Mouse (Mus musculus) ES-E14 (cell line): ENCODE measurements around the gene Cyth1. TPM values are rescaled to one million over a fixed set of nuclear protein-coding genes. Genes with fewer than 3 reads are reported as not detected.

ENCODE experiments used
- DNase-seq: peaks from one replicate; pipeline ENCODE4 v3.0.0-alpha.2; 2013; ENCODE audit warnings: low read depth, low spot score
- H3K27ac ChIP-seq: 2 replicates; pipeline ENCODE4 v1.5.1; 2012; ENCODE audit warnings: low read depth, mild to moderate bottlenecking, low read length, moderate library complexity, mixed read lengths; ENCODE audit not compliant: poor library complexity, insufficient read depth, severe bottlenecking
- H3K36me3 ChIP-seq: 2 replicates; pipeline ENCODE4 v1.6.1; 2012; ENCODE audit warnings: mild to moderate bottlenecking, low read length, moderate library complexity, mixed read lengths; ENCODE audit not compliant: control insufficient read depth, poor library complexity, insufficient read depth, severe bottlenecking
- H3K4me1 ChIP-seq, 2 experiments: fragments of 150-350 bp in 1 of 2; sonication (generic) in 1 of 2; 2 replicates each; pipeline ENCODE4 v1.6.1; 2012; ENCODE audit warnings: low read length in 2 of 2, mild to moderate bottlenecking in 1 of 2, mixed read lengths in 1 of 2; ENCODE audit not compliant: control insufficient read depth in 2 of 2, insufficient read depth in 2 of 2, poor library complexity in 1 of 2
- H3K4me3 ChIP-seq, 2 experiments: fragments of 150-350 bp in 1 of 2; sonication (generic) in 1 of 2; 2 replicates each; pipeline ENCODE4 v1.5.1; 2012; ENCODE audit warnings: low read length in 2 of 2, low read depth in 1 of 2, mild to moderate bottlenecking in 1 of 2, mixed read lengths in 1 of 2; ENCODE audit not compliant: insufficient read depth in 1 of 2, poor library complexity in 1 of 2, severe bottlenecking in 1 of 2
- H3K9ac ChIP-seq: 2 replicates; pipeline ENCODE4 v1.6.1; 2012; ENCODE audit warnings: low read depth, mild to moderate bottlenecking, low read length, mixed read lengths; ENCODE audit not compliant: poor library complexity, insufficient read depth, severe bottlenecking
- H3K9me3 ChIP-seq: fragments of 150-350 bp; sonication (generic); 2 replicates; pipeline ENCODE4 v1.6.1; 2012; ENCODE audit warnings: low read depth, mild to moderate bottlenecking, low read length; ENCODE audit not compliant: control insufficient read depth, insufficient read depth
- CHD2 ChIP-seq: IDR thresholded peaks from 2 replicates; pipeline ENCODE4 v1.6.1; 2014; ENCODE audit warnings: mild to moderate bottlenecking, low read depth, low read length, inconsistent platforms
- HCFC1 ChIP-seq: IDR thresholded peaks from 2 replicates; pipeline ENCODE4 v1.6.1; 2012; ENCODE audit warnings: low read length, inconsistent platforms, borderline replicate concordance; ENCODE audit not compliant: insufficient read depth
- MAFK ChIP-seq: IDR thresholded peaks from 2 replicates; pipeline ENCODE4 v1.6.1; 2014; ENCODE audit warnings: mild to moderate bottlenecking, low read depth, low read length, inconsistent platforms; ENCODE audit not compliant: insufficient read depth
- ZC3H11A ChIP-seq: IDR thresholded peaks from 2 replicates; pipeline ENCODE4 v1.6.1; 2012; ENCODE audit warnings: low read depth, mild to moderate bottlenecking, inconsistent platforms, low read length, borderline replicate concordance
- ZNF384 ChIP-seq: IDR thresholded peaks from 2 replicates; pipeline ENCODE4 v1.6.1; 2012; ENCODE audit warnings: low read depth, low read length, inconsistent platforms
- in situ Hi-C, 2 experiments: fragments of 600-800 bp; cut with MboI; formaldehyde crosslinking; loops; one replicate each; pipeline ENCODE4 v1.15.1; 2025; ENCODE audit warnings: low sequenced_read_pairs in 2 of 2, inconsistent platforms in 1 of 2; ENCODE audit not compliant: unreplicated experiment in 2 of 2
- total RNA-seq: library from RNA; depleted of rRNA; stranded (reverse); fragments of 300-350 nt; gene quantifications from 2 replicates; pipeline ENCODE4 v1.2.3, GENCODE M21; 2012

The Cyth1 gene
- total RNA-seq, 1 experiment: 6.3 TPM

GRCm38 (mm10) chr11:118289999-118290889, 41.9 kb upstream of the Cyth1 start, which contains the start of gene Usp36:
Gene Usp36, minus strand, starts transcription at chr11:118290244.
- Histone ChIP-seq H3K27ac (peak within 1 kb of the TSS; percentile 72), H3K4me1 (no peaks in the 10 kb centered on the region), H3K9me3 (no peaks in the 10 kb centered on the region), H3K36me3 (peaks cover 23% of the 10 kb centered on the region), H3K4me3 (peak within 1 kb of the TSS; percentile 83 to 86), H3K9ac (peak within 1 kb of the TSS; percentile 92)
- TF ChIP-seq ZC3H11A: no peak
- TF ChIP-seq CHD2: peak; percentile 76; the same call in 1 of the 2 replicates
- in situ Hi-C loops: no loop called here
- DNase-seq: peak; percentile 99

- Histone ChIP-seq H3K9ac (peak overlapping the region; percentile 92), H3K36me3 (peaks cover 30% of the 10 kb centered on the region), H3K9me3 (no peaks in the 10 kb centered on the region), H3K27ac (peak overlapping the region; percentile 72), H3K4me1 (no peaks in the 10 kb centered on the region), H3K4me3 (peak overlapping the region; percentile 83 to 86)
- in situ Hi-C loops: no loop called here
- TF ChIP-seq MAFK (no peak), CHD2 (no peak), ZC3H11A (no peak), ZNF384 (no peak), HCFC1 (no peak)
- DNase-seq: no peak
Observed at GRCm38 (mm10) chr11:118289562-118289961, 41.2 kb upstream of the Cyth1 start.

GRCm38 (mm10) chr11:118289037-118289511, 40.7 kb upstream of the Cyth1 start:
- H3K4me1 ChIP-seq: no peaks in the 10 kb centered on the region
- DNase-seq: no peak
- in situ Hi-C loops: no loop called here

GRCm38 (mm10) chr11:118287573-118287972, 39.2 kb upstream of the Cyth1 start:
- Histone ChIP-seq H3K4me3 (no peak overlapping the region), H3K9ac (no peak overlapping the region), H3K9me3 (no peaks in the 10 kb centered on the region), H3K27ac (no peak overlapping the region), H3K4me1 (no peaks in the 10 kb centered on the region), H3K36me3 (peaks cover 45% of the 10 kb centered on the region)
- in situ Hi-C loops: no loop called here
- DNase-seq: no peak
- TF ChIP-seq MAFK (no peak), CHD2 (no peak), ZC3H11A (no peak), HCFC1 (no peak), ZNF384 (no peak)

More at GRCm38 (mm10) chr11:118289037-118289511, 40.7 kb upstream of the Cyth1 start:
- H3K36me3 ChIP-seq: peaks cover 33% of the 10 kb centered on the region
- H3K9me3 ChIP-seq: no peaks in the 10 kb centered on the region
- peak overlapping the region; percentile 72; the same call in 1 of the 2 replicates for H3K27ac ChIP-seq
- H3K4me3 ChIP-seq: peak overlapping the region; percentile 83 to 86
- TF ChIP-seq CHD2 (0 out of 2 replicates have a peak, but pooled peaks have one; percentile 6), ZC3H11A (no peak)
- peak overlapping the region; percentile 92 for H3K9ac ChIP-seq
